Mouse (Mus musculus): ENCODE results near the gene Mcoln1.

DNA sequence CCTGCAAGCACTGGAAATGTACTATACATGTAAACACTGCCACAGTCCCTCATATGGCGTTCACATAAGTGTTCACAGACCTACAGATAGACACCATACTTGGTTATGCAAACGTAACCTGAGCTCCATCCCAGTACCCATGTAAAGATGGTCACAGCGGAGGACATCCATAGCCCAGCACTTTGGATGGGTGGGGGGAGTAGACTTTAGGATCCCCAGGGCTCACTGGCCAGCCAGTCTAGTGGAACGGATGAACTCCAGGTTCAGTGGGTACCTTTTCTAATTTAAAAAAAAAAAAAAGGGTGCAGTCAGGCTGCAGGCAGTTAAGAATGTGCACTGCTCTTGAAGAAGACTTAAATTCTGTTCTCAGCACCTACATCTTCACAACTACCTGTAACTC lies 39.8 kb downstream of the Mcoln1 start:
- TF ChIP-seq CTCF (IDR thresholded peaks at IDR 0.05; ENCODE audit: extremely low read depth, insufficient read depth, insufficient read length, insufficient replicate concordance) = no peak
- no peak for TF ChIP-seq POLR2A (IDR thresholded peaks at IDR 0.05; ENCODE audit: low read depth, low read length)

Measured in spleen, adult 2 months (tissue).